Mouse (Mus musculus) spleen, adult 2 months (tissue): ENCODE results near the gene Aifm1. TPM values are rescaled to one million over a fixed set of nuclear protein-coding genes. Genes with fewer than 3 reads are reported as not detected.

Source experiments
- DNase-seq, 2 experiments: peaks; one replicate each; pipeline versions ENCODE4 v3.0.0 to v3.0.0-alpha.2; 2012 to 2021; ENCODE audit warnings: low spot score in 2 of 2, low read depth in 1 of 2
- H3K27ac ChIP-seq: fragments of 200-500 bp; 2 replicates; pipeline ENCODE4 v1.5.1; 2012; ENCODE audit warnings: low read length, inconsistent platforms; ENCODE audit not compliant: insufficient read depth
- H3K27me3 ChIP-seq: fragments of 200-500 bp; 2 replicates; pipeline ENCODE4 v1.6.1; 2012; ENCODE audit warnings: mild to moderate bottlenecking, moderate library complexity, low read length, inconsistent platforms; ENCODE audit not compliant: control insufficient read depth, insufficient read depth
- H3K36me3 ChIP-seq: fragments of 200-500 bp; 2 replicates; pipeline ENCODE4 v1.6.1; 2012; ENCODE audit warnings: mild to moderate bottlenecking, low read length, inconsistent platforms; ENCODE audit not compliant: control insufficient read depth, insufficient read depth
- H3K4me1 ChIP-seq: fragments of 200-500 bp; 2 replicates; pipeline ENCODE4 v1.6.1; 2011; ENCODE audit warnings: inconsistent platforms; ENCODE audit not compliant: control insufficient read depth, insufficient read depth, insufficient read length
- H3K4me3 ChIP-seq: fragments of 200-500 bp; 2 replicates; pipeline ENCODE4 v1.5.1; 2011; ENCODE audit warnings: mild to moderate bottlenecking, inconsistent platforms; ENCODE audit not compliant: insufficient read depth, insufficient read length; ENCODE audit errors: extremely low read depth
- CTCF ChIP-seq: fragments of 200-500 bp; IDR thresholded peaks from 2 replicates; pipeline ENCODE4 v1.5.1; 2011; ENCODE audit warnings: mild to moderate bottlenecking, inconsistent platforms; ENCODE audit not compliant: insufficient read depth, insufficient read length, insufficient replicate concordance; ENCODE audit errors: extremely low read depth
- POLR2A ChIP-seq: fragments of 200-500 bp; IDR thresholded peaks from 2 replicates; pipeline ENCODE4 v1.6.1; 2011; ENCODE audit warnings: low read depth, low read length, inconsistent platforms
- WGBS: fragments of 180-500 bp; shearing (Covaris S2); methylation state at CpG from one replicate; pipeline ENCODE4 v1.1.7; 2018; 5-methylcytosine and 5-hydroxymethylcytosine counted together
- polyA plus RNA-seq: library from polyadenylated mRNA; depleted of rRNA; stranded (reverse); fragments of >200 nt; gene quantifications from 2 replicates; pipeline ENCODE4 v1.2.3, GENCODE M21; 2012

The Aifm1 gene
- polyA plus RNA-seq, 1 experiment = 4.7 TPM

- no peaks in the 10 kb centered on the region for H3K4me1 ChIP-seq
- H3K27me3 ChIP-seq = no peaks in the 10 kb centered on the region
- DNase-seq = no peak
- WGBS = 41% methylated on average over 20 of the region's 20 CpGs
- no peaks in the 10 kb centered on the region for H3K36me3 ChIP-seq
- peak overlapping the region; percentile 42; the same call in 1 of the 2 replicates for H3K4me3 ChIP-seq
- no peak overlapping the region for H3K27ac ChIP-seq
- TF ChIP-seq POLR2A = no peak
Measured at GRCm38 (mm10) chrX:48519549-48520085, 6.3 kb upstream of the Aifm1 start.

- no peak for TF ChIP-seq CTCF
- no peak for TF ChIP-seq POLR2A
- whole genome bisulfite sequencing = 31% methylated on average over 33 of the region's 33 CpGs
- DNase-seq = no peak
- H3K4me3 ChIP-seq = peak within 1 kb of the TSS; percentile 42
- H3K27me3 ChIP-seq = no peaks in the 10 kb centered on the region
- no peak within 1 kb of the TSS for H3K27ac ChIP-seq
- no peaks in the 10 kb centered on the region for H3K36me3 ChIP-seq
- no peaks in the 10 kb centered on the region for H3K4me1 ChIP-seq
Measured at GRCm38 (mm10) chrX:48518808-48519548, 5.6 kb upstream of the Aifm1 start, which contains the start of gene Rab33a. Rab33a (plus strand) TSS chrX:48519285.

- H3K4me3 ChIP-seq = peak overlapping the region; percentile 4; the same call in 1 of the 2 replicates
- no peaks in the 10 kb centered on the region for H3K4me1 ChIP-seq
- H3K36me3 ChIP-seq = no peaks in the 10 kb centered on the region
- H3K27me3 ChIP-seq = no peaks in the 10 kb centered on the region
- H3K27ac ChIP-seq = no peak overlapping the region
- DNase-seq = no peak
- TF ChIP-seq POLR2A (no peak), CTCF (no peak)
- WGBS = 52% methylated on average over 15 of the region's 15 CpGs
Measured at GRCm38 (mm10) chrX:48518211-48518807, 4.9 kb upstream of the Aifm1 start.

- H3K27me3 ChIP-seq = no peaks in the 10 kb centered on the region
- H3K4me1 ChIP-seq = no peaks in the 10 kb centered on the region
- DNase-seq = peak in 1 of 2 experiments; percentile 2
- H3K27ac ChIP-seq = no peak overlapping the region
- WGBS = 30% methylated on average over 13 of the region's 13 CpGs
- peak overlapping the region; percentile 56; the same call in 1 of the 2 replicates for H3K4me3 ChIP-seq
- H3K36me3 ChIP-seq = no peaks in the 10 kb centered on the region
- no peak for TF ChIP-seq CTCF
- TF ChIP-seq POLR2A = no peak
Measured at GRCm38 (mm10) chrX:48513824-48514223, 461 bp upstream of the Aifm1 start.

- Histone ChIP-seq H3K27ac (no peak overlapping the region), H3K4me3 (no peak overlapping the region), H3K4me1 (no peaks in the 10 kb centered on the region), H3K36me3 (peaks cover 2% of the 10 kb centered on the region; the same call in 1 of the 2 replicates), H3K27me3 (no peaks in the 10 kb centered on the region)
- no peak for TF ChIP-seq POLR2A
- 67% methylated on average over 8 of the region's 8 CpGs for WGBS
- no peak for DNase-seq
Measured at GRCm38 (mm10) chrX:48493763-48494162, 19.6 kb downstream of the Aifm1 start.

GRCm38 (mm10) chrX:48481687-48482086 lies 31.7 kb downstream of the Aifm1 start:
- WGBS = 91% methylated on average over 7 of the region's 7 CpGs
- Histone ChIP-seq H3K36me3 (peaks cover 3% of the 10 kb centered on the region; the same call in 1 of the 2 replicates), H3K27me3 (no peaks in the 10 kb centered on the region), H3K27ac (no peak overlapping the region), H3K4me3 (no peak overlapping the region), H3K4me1 (no peaks in the 10 kb centered on the region)
- DNase-seq = no peak
- TF ChIP-seq CTCF = no peak
- TF ChIP-seq POLR2A = no peak

- Histone ChIP-seq H3K4me1 (no peaks in the 10 kb centered on the region), H3K36me3 (peaks cover 3% of the 10 kb centered on the region; the same call in 1 of the 2 replicates), H3K27ac (no peak overlapping the region), H3K4me3 (no peak overlapping the region), H3K27me3 (no peaks in the 10 kb centered on the region)
- 77% methylated on average over 4 of the region's 4 CpGs for WGBS
- DNase-seq = no peak
- TF ChIP-seq CTCF = no peak
- no peak for TF ChIP-seq POLR2A
Measured at GRCm38 (mm10) chrX:48481095-48481494, 32.3 kb downstream of the Aifm1 start.
